Mouse (Mus musculus) adrenal gland, adult 10 weeks (tissue): ENCODE data around the gene Agbl3. TPM values are rescaled to one million over a fixed set of nuclear protein-coding genes. Genes with fewer than 3 reads are reported as not detected.

Experiments
- polyA plus RNA-seq: library from polyadenylated mRNA; stranded (reverse); fragments of 350-450 nt; fragmentation: Illumina TruSeq; extraction: RNeasy Lipid Tissue Mini Kit (QIAGEN cat#74804); gene quantifications from one replicate; pipeline ENCODE4 v1.2.3, GENCODE M21; 2014; ENCODE audit warnings: low read depth, low replicate concordance

Gene Agbl3
- polyA plus RNA-seq, result 29.0 TPM

DNA sequence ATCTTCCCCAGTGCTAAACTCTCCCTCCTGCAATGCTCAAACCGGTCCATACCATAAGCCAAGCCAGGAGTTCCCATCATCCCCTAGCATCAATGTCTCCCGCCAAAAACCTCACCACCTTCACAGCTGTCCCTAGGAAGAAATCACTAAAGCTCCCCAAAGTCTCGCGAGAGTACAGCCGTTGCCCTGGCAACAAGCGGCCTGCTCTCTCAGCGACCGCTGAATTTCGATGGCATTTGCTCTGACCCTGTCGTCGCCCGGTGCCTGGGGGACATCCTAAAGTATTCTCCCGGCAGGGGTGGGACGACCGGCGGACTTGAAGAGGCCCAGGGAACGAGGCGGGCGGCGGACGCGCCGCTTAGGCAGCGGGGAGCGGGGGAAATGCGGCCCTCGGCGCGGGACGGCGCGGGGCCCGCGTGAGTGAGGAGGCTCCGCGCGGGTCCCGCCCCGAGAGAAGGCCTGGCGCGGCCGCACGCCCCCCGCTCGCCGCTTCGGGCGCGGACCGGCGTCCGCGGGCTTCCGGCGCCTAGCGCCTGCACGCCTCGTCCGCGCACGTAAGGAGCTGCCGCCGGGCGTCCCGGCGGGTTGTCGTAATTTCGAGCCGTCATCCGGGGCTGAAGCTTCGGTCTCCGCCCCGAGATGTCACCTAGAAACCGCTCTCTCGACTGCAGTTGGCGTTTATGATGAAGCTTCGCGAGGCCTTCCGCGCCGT, at the start of gene Agbl3:
Gene Agbl3 (plus strand): TSS at position 202 of the 712 bp plus-strand sequence.

DNA sequence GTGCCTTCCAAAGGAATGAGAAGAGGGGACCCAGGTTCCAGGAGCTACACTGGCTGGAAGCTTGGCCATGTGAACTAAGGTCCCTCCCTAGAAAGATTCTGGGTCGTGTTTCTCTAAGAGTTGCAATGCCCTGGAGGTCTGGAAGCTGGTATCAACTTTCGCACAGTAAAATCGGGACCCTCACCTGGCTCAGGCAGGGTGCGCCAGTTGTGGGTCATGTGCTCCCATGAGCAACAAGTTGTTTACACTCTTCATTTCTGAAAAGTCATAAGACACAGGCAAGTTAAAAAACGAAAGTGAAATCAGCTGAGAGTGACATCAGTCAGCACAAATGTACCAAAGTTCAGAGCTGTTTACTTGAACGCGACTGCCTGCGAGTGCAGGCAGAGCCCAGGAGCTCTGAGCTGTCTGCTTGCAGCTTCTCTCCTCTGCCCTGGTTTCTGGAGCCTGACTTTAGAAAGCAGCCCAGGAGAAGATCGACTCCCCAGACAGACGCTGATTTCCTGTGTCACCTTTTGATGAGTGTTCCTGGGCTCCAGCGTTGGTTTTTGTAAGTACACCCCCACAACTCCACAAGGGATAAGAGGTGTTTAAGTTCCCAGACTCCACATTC, 82.7 kb downstream of the Agbl3 start, which contains the start of gene Tmem140:
Gene Tmem140 (plus strand): TSS at position 356 of the 613 bp plus-strand sequence.

DNA sequence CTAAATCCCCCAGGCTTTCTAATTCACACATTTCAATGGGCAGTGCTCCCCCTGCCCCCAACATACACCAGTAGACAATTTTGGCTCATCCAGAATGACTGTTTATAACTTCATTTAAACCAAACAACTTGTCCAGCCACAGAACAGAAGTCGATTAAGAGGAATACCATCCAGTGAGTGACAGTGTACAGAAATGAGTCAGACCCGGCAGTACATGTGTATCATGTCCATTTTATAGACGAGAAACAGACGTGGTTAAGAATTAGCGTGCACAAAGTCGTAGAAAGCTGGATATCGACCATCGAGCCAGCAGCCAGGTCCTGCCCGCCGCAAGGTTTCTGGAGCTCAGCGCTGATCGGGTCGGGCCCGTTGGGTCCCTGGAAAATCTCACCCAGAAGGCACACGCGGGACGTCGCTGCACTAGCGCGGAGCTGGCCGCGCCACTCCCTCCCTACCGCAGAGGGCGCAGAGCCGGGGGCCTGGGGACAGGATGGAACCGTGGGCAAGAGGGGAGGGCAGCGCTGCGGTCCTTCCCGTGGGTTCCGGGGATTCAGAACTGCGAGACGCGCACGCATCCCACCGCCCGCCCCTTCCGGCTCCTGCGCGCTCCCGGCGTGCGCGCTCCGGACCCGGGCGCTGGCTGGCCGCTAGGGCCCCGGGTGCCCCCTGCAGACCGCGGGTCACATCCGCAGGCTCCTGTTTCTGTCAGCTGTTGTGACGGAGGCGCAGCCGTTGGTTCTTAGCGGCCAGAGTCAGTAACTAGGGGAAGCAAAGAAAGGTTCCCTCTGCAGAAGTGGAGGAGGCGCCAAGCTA, 97.5 kb downstream of the Agbl3 start, which contains the start of gene Cyren:
Gene Cyren (minus strand): TSS at position 552 of the 813 bp plus-strand sequence.

Other genes with a start within 250 kb of the Agbl3 start
- gene Cald1, start 181.9 kb upstream of the Agbl3 start, polyA plus RNA-seq, result 217 TPM
- gene Tmem140, start 82.7 kb downstream of the Agbl3 start, polyA plus RNA-seq, result 20.6 TPM
- gene Cyren, start 97.6 kb downstream of the Agbl3 start, polyA plus RNA-seq, result 2.6 TPM
- gene Wdr91, start 130.4 kb downstream of the Agbl3 start, polyA plus RNA-seq, result 4.4 TPM
- not detected for gene Stra8, start 139.7 kb downstream of the Agbl3 start, polyA plus RNA-seq
- gene Slc23a4, start 208.0 kb downstream of the Agbl3 start, polyA plus RNA-seq, result not detected